Mouse (Mus musculus): ENCODE measurements around the gene Prr14l.

DNA sequence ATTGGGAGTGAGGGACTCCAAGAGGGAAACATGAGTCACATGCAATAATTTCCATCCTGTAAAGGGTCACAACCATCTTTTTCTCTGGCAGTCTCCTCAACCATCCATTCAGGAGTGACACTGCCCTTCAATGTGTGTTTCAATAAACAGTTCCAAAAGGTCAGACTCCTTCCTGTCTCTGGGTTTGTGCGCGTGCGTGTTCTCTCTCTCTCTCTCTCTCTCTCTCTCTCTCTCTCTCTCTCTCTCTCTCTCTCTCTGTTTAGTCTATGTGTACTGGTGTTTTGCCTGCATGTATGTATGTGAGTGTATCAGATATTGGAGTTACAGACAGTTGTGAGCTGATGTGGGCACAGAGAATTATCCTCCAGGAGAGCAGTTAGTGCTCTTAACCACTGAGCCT, 87.1 kb downstream of the Prr14l start:
- no peak for TF ChIP-seq CTCF (IDR thresholded peaks at IDR 0.05)
- no peak for TF ChIP-seq POLR2A (IDR thresholded peaks at IDR 0.05; ENCODE audit: insufficient read depth, low read depth, low read length)
- TF ChIP-seq EP300 (IDR thresholded peaks at IDR 0.05; ENCODE audit: insufficient read depth, low read depth, low read length) = no peak
